Mouse (Mus musculus) ES-E14 (cell line): ENCODE results near the gene C530025M09Rik.

ENCODE experiments used
- ZC3H11A ChIP-seq: IDR thresholded peaks from 2 replicates; pipeline ENCODE4 v1.6.1; 2012; ENCODE audit warnings: low read depth, mild to moderate bottlenecking, inconsistent platforms, low read length, borderline replicate concordance
- ZNF384 ChIP-seq: IDR thresholded peaks from 2 replicates; pipeline ENCODE4 v1.6.1; 2012; ENCODE audit warnings: low read depth, low read length, inconsistent platforms

GRCm38 (mm10) chr2:149844575-149844974 is 13.6 kb upstream of the C530025M09Rik start:
- TF ChIP-seq ZNF384 (no peak), ZC3H11A (no peak)
